Comparison of ENCODE assay signal across 22 mouse cellular contexts in genomic region chr13:34609711-34610110, GRCm38 (mm10). TPM values are rescaled to one million over a fixed set of nuclear protein-coding genes. Genes with fewer than 3 reads are reported as not detected.
A peak's percentile ranks its signal among the peaks of the same experiment; 100 is the strongest.
DNase-seq lines count a peak whose midpoint lies in the region; ATAC-seq lines count a peak whose summit lies in the region.
"Had no signal": no experiment of that assay in that cellular context is flagged by ENCODE, and none has a peak within 500 bp of the region (broad histone marks: within the 10 kb centered on the region; RNA-seq: fewer than 3 reads in every experiment).

No protein-coding gene starts in this region.

- DNase-seq in embryo, embryonic 10 days (ENCODE audit: low spot score): peak; percentile 34
- no peak for DNase-seq in embryo, embryonic 9.5 days (ENCODE audit: extremely low spot score)
- peak; percentile 7 for DNase-seq in retina, postnatal 1 day
- no peak for DNase-seq in retina, embryonic 14.5 days (ENCODE audit: low spot score)
- DNase-seq in embryo, embryonic 10.5 days (ENCODE audit: low spot score): peak; percentile 36
- DNase-seq in left cerebral cortex, adult 11 months (ENCODE audit: low spot score): no peak
- DNase-seq: cerebellum, adult 11 months; cerebellum, adult 8-10 months; cerebellum, postnatal 14 days; gastrocnemius, postnatal 10 days; heart, adult 2 months; heart, postnatal 14 days; kidney, adult 18-20 months had no signal

- no peaks in the 10 kb centered on the region for H3K9me3 ChIP-seq in forebrain, embryonic 16.5 days (ENCODE audit: control insufficient read depth, low read length)
- H3K9me3 ChIP-seq: embryonic facial prominence, embryonic 15.5 days; forebrain, embryonic 15.5 days; heart, embryonic 15.5 days; hindbrain, embryonic 12.5 days; intestine, embryonic 15.5 days had no signal

- H3K27me3 ChIP-seq in forebrain, embryonic 16.5 days (replicated peaks; ENCODE audit: control insufficient read depth, insufficient read depth, low read length): no peaks in the 10 kb centered on the region
- H3K27me3 ChIP-seq: embryonic facial prominence, embryonic 15.5 days; forebrain, embryonic 15.5 days; heart, embryonic 15.5 days; hindbrain, embryonic 12.5 days; intestine, embryonic 15.5 days had no signal

- H3K4me3 ChIP-seq in forebrain, embryonic 16.5 days (replicated peaks; ENCODE audit: low read length): no peak overlapping the region
- H3K4me3 ChIP-seq: embryonic facial prominence, embryonic 15.5 days; erythroblast, embryonic 14.5 days; forebrain, embryonic 15.5 days; heart, adult 2 months; heart, embryonic 15.5 days; hindbrain, embryonic 12.5 days; intestine, embryonic 15.5 days had no signal

- no peaks in the 10 kb centered on the region for H3K4me1 ChIP-seq in forebrain, embryonic 16.5 days (replicated peaks; ENCODE audit: control insufficient read depth, insufficient read depth, low read length)
- H3K4me1 ChIP-seq: embryonic facial prominence, embryonic 15.5 days; heart, embryonic 15.5 days; intestine, embryonic 15.5 days had no signal

- no peak for ATAC-seq in forebrain, embryonic 16.5 days
- ATAC-seq: activated CD4-positive, CD25-positive, alpha-beta regulatory T cell, adult 4 months; forebrain, embryonic 15.5 days; intestine, embryonic 15.5 days had no signal

- H3K36me3 ChIP-seq in forebrain, embryonic 16.5 days (ENCODE audit: control insufficient read depth, insufficient read depth): no peaks in the 10 kb centered on the region
- H3K36me3 ChIP-seq: embryonic facial prominence, embryonic 15.5 days; forebrain, embryonic 15.5 days; heart, embryonic 15.5 days; hindbrain, embryonic 12.5 days; intestine, embryonic 15.5 days had no signal

- H3K4me2 ChIP-seq in forebrain, embryonic 16.5 days (ENCODE audit: low read length): no peak overlapping the region
- H3K4me2 ChIP-seq: embryonic facial prominence, embryonic 15.5 days; forebrain, embryonic 15.5 days; heart, embryonic 11.5 days; heart, embryonic 15.5 days; hindbrain, embryonic 12.5 days; intestine, embryonic 15.5 days had no signal

- WGBS in forebrain, embryonic 16.5 days: 50% methylated on average over 1 of the region's 1 CpGs

- H3K27ac ChIP-seq in forebrain, embryonic 16.5 days (ENCODE audit: low read length): no peak overlapping the region
- H3K27ac ChIP-seq: embryonic facial prominence, embryonic 15.5 days; forebrain, embryonic 15.5 days; heart, adult 2 months; heart, embryonic 15.5 days; hindbrain, embryonic 12.5 days; intestine, embryonic 15.5 days had no signal

- no peak overlapping the region for H3K9ac ChIP-seq in forebrain, embryonic 16.5 days (replicated peaks; ENCODE audit: low read depth, low read length)
- H3K9ac ChIP-seq: embryonic facial prominence, embryonic 15.5 days; forebrain, embryonic 15.5 days; heart, embryonic 15.5 days; hindbrain, embryonic 12.5 days; intestine, embryonic 15.5 days had no signal

RNA-seq across cellular contexts. Expression of gene Pxdc1, which starts 43.6 kb away (rescaled TPM):
- polyA plus RNA-seq in forebrain, embryonic 16.5 days (2015; fragmentation: Nextera tagmentation; extraction: Ambion mirVana): 5.2 and 10.0 TPM in 2 replicates

Comparison
In these comparisons a context has a peak if more than half of its experiments do, and no peak if none do; other contexts are left out.
1. DNase-seq: peak in embryo, embryonic 10 days (single experiment), retina, postnatal 1 day (single experiment) and embryo, embryonic 10.5 days (single experiment); none in embryo, embryonic 9.5 days (single experiment), retina, embryonic 14.5 days (single experiment) and left cerebral cortex, adult 11 months (single experiment).